Mouse (Mus musculus): ENCODE measurements around the gene Arhgef26. TPM values are rescaled to one million over a fixed set of nuclear protein-coding genes. Genes with fewer than 3 reads are reported as not detected.
A peak's percentile ranks its signal among the peaks of the same experiment; 100 is the strongest.

Gene Arhgef26
- polyA plus RNA-seq, 1 experiment from 2014 or later: 12.5 TPM

- Histone ChIP-seq H3K4me1 (ENCODE audit: control insufficient read depth, insufficient read depth, low read length) (no peaks in the 10 kb centered on the region), H3K36me3 (ENCODE audit: control insufficient read depth, insufficient read depth, low read length) (no peaks in the 10 kb centered on the region), H3K27ac (ENCODE audit: low read depth, low read length) (no peak overlapping the region), H3K27me3 (ENCODE audit: control insufficient read depth, insufficient read depth, low read length) (no peaks in the 10 kb centered on the region), H3K4me2 (ENCODE audit: low read depth) (no peak overlapping the region), H3K9ac (ENCODE audit: low read length) (no peak overlapping the region), H3K9me3 (ENCODE audit: control insufficient read depth, low read length) (no peaks in the 10 kb centered on the region), H3K4me3 (ENCODE audit: low read depth, low read length) (no peak overlapping the region)
- no peak for ATAC-seq (ENCODE audit: insufficient read depth, low FRiP score, low TSS enrichment)
- DNase-seq (ENCODE audit: low spot score): no peak
- WGBS: 87% methylated on average over 8 of the region's 8 CpGs
Measured at GRCm38 (mm10) chr3:62447151-62447550, 109.0 kb downstream of the Arhgef26 start.

- 91% methylated on average over 4 of the region's 4 CpGs for WGBS
- DNase-seq (ENCODE audit: low spot score): no peak
- no peaks in the 10 kb centered on the region for H3K9me3 ChIP-seq (ENCODE audit: control insufficient read depth, low read length)
- ATAC-seq (ENCODE audit: insufficient read depth, low FRiP score, low TSS enrichment): no peak
- no peak overlapping the region for H3K4me2 ChIP-seq (ENCODE audit: low read depth)
- H3K4me1 ChIP-seq (ENCODE audit: control insufficient read depth, insufficient read depth, low read length): peaks cover 7% of the 10 kb centered on the region; the same call in 1 of the 2 replicates
- no peak overlapping the region for H3K27ac ChIP-seq (ENCODE audit: low read depth, low read length)
- H3K4me3 ChIP-seq (ENCODE audit: low read depth, low read length): no peak overlapping the region
- H3K36me3 ChIP-seq (ENCODE audit: control insufficient read depth, insufficient read depth, low read length): no peaks in the 10 kb centered on the region
- no peak overlapping the region for H3K9ac ChIP-seq (ENCODE audit: low read length)
- no peaks in the 10 kb centered on the region for H3K27me3 ChIP-seq (ENCODE audit: control insufficient read depth, insufficient read depth, low read length)
Measured at GRCm38 (mm10) chr3:62449871-62450496, 111.8 kb downstream of the Arhgef26 start.

GRCm38 (mm10) chr3:62452961-62453360 is 114.8 kb downstream of the Arhgef26 start:
- no peak for ATAC-seq (ENCODE audit: insufficient read depth, low FRiP score, low TSS enrichment)
- Histone ChIP-seq H3K4me2 (ENCODE audit: low read depth) (no peak overlapping the region), H3K9me3 (ENCODE audit: control insufficient read depth, low read length) (no peaks in the 10 kb centered on the region), H3K27me3 (ENCODE audit: control insufficient read depth, insufficient read depth, low read length) (no peaks in the 10 kb centered on the region), H3K27ac (ENCODE audit: low read depth, low read length) (no peak overlapping the region), H3K36me3 (ENCODE audit: control insufficient read depth, insufficient read depth, low read length) (no peaks in the 10 kb centered on the region), H3K4me1 (ENCODE audit: control insufficient read depth, insufficient read depth, low read length) (peaks cover 7% of the 10 kb centered on the region; the same call in 1 of the 2 replicates), H3K4me3 (ENCODE audit: low read depth, low read length) (no peak overlapping the region), H3K9ac (ENCODE audit: low read length) (no peak overlapping the region)
- DNase-seq (ENCODE audit: low spot score): no peak
- WGBS: 58% methylated on average over 4 of the region's 4 CpGs

- Histone ChIP-seq H3K4me2 (ENCODE audit: low read depth) (no peak overlapping the region), H3K9ac (ENCODE audit: low read length) (0 out of 2 replicates have a peak overlapping the region, but pooled peaks have one; percentile 20), H3K36me3 (ENCODE audit: control insufficient read depth, insufficient read depth, low read length) (no peaks in the 10 kb centered on the region), H3K4me3 (ENCODE audit: low read depth, low read length) (no peak overlapping the region), H3K27ac (ENCODE audit: low read depth, low read length) (peak overlapping the region; percentile 65), H3K4me1 (ENCODE audit: control insufficient read depth, insufficient read depth, low read length) (peaks cover 7% of the 10 kb centered on the region; the same call in 1 of the 2 replicates), H3K27me3 (ENCODE audit: control insufficient read depth, insufficient read depth, low read length) (no peaks in the 10 kb centered on the region), H3K9me3 (ENCODE audit: control insufficient read depth, low read length) (no peaks in the 10 kb centered on the region)
- DNase-seq (ENCODE audit: low spot score) (peak; percentile 43), ATAC-seq (ENCODE audit: insufficient read depth, low FRiP score, low TSS enrichment) (peak; percentile 18)
- 42% methylated on average over 3 of the region's 3 CpGs for WGBS
Measured at GRCm38 (mm10) chr3:62454096-62454495, 116.0 kb downstream of the Arhgef26 start.

GRCm38 (mm10) chr3:62455854-62456253 is 117.7 kb downstream of the Arhgef26 start:
- H3K9ac ChIP-seq (ENCODE audit: low read length): no peak overlapping the region
- ATAC-seq (ENCODE audit: insufficient read depth, low FRiP score, low TSS enrichment) (peak; percentile 21), DNase-seq (ENCODE audit: low spot score) (peak; percentile 28)
- no peak overlapping the region for H3K4me2 ChIP-seq (ENCODE audit: low read depth)
- 58% methylated on average over 1 of the region's 1 CpGs for WGBS
- no peaks in the 10 kb centered on the region for H3K9me3 ChIP-seq (ENCODE audit: control insufficient read depth, low read length)
- no peak overlapping the region for H3K4me3 ChIP-seq (ENCODE audit: low read depth, low read length)
- H3K27me3 ChIP-seq (ENCODE audit: control insufficient read depth, insufficient read depth, low read length): no peaks in the 10 kb centered on the region
- no peaks in the 10 kb centered on the region for H3K36me3 ChIP-seq (ENCODE audit: control insufficient read depth, insufficient read depth, low read length)
- H3K4me1 ChIP-seq (ENCODE audit: control insufficient read depth, insufficient read depth, low read length): peaks cover 7% of the 10 kb centered on the region; the same call in 1 of the 2 replicates
- H3K27ac ChIP-seq (ENCODE audit: low read depth, low read length): no peak overlapping the region

GRCm38 (mm10) chr3:62458284-62459013 is 120.3 kb downstream of the Arhgef26 start:
- Histone ChIP-seq H3K4me1 (ENCODE audit: control insufficient read depth, insufficient read depth, low read length) (peaks cover 7% of the 10 kb centered on the region; the same call in 1 of the 2 replicates), H3K9me3 (ENCODE audit: control insufficient read depth, low read length) (no peaks in the 10 kb centered on the region), H3K36me3 (ENCODE audit: control insufficient read depth, insufficient read depth, low read length) (no peaks in the 10 kb centered on the region), H3K27me3 (ENCODE audit: control insufficient read depth, insufficient read depth, low read length) (no peaks in the 10 kb centered on the region), H3K4me3 (ENCODE audit: low read depth, low read length) (no peak overlapping the region), H3K4me2 (ENCODE audit: low read depth) (no peak overlapping the region), H3K9ac (ENCODE audit: low read length) (no peak overlapping the region), H3K27ac (ENCODE audit: low read depth, low read length) (no peak overlapping the region)
- peak; percentile 72 for DNase-seq (ENCODE audit: low spot score)
- 42% methylated on average over 6 of the region's 6 CpGs for WGBS
- peak; percentile 71 for ATAC-seq (ENCODE audit: insufficient read depth, low FRiP score, low TSS enrichment)

- DNase-seq (ENCODE audit: low spot score): no peak
- Histone ChIP-seq H3K27me3 (ENCODE audit: control insufficient read depth, insufficient read depth, low read length) (no peaks in the 10 kb centered on the region), H3K4me1 (ENCODE audit: control insufficient read depth, insufficient read depth, low read length) (no peaks in the 10 kb centered on the region), H3K4me2 (ENCODE audit: low read depth) (no peak overlapping the region), H3K36me3 (ENCODE audit: control insufficient read depth, insufficient read depth, low read length) (no peaks in the 10 kb centered on the region; the same call in 1 of the 2 replicates), H3K9me3 (ENCODE audit: control insufficient read depth, low read length) (no peaks in the 10 kb centered on the region), H3K9ac (ENCODE audit: low read length) (no peak overlapping the region), H3K4me3 (ENCODE audit: low read depth, low read length) (no peak overlapping the region), H3K27ac (ENCODE audit: low read depth, low read length) (no peak overlapping the region)
- WGBS: 77% methylated on average over 6 of the region's 6 CpGs
- ATAC-seq (ENCODE audit: insufficient read depth, low FRiP score, low TSS enrichment): no peak
Measured at GRCm38 (mm10) chr3:62459483-62459882, 121.3 kb downstream of the Arhgef26 start.

- ATAC-seq (ENCODE audit: insufficient read depth, low FRiP score, low TSS enrichment) (no peak), DNase-seq (ENCODE audit: low spot score) (no peak)
- Histone ChIP-seq H3K27me3 (ENCODE audit: control insufficient read depth, insufficient read depth, low read length) (no peaks in the 10 kb centered on the region), H3K4me3 (ENCODE audit: low read depth, low read length) (no peak overlapping the region), H3K9me3 (ENCODE audit: control insufficient read depth, low read length) (no peaks in the 10 kb centered on the region), H3K4me2 (ENCODE audit: low read depth) (no peak overlapping the region), H3K36me3 (ENCODE audit: control insufficient read depth, insufficient read depth, low read length) (no peaks in the 10 kb centered on the region; the same call in 1 of the 2 replicates), H3K4me1 (ENCODE audit: control insufficient read depth, insufficient read depth, low read length) (no peaks in the 10 kb centered on the region), H3K27ac (ENCODE audit: low read depth, low read length) (no peak overlapping the region), H3K9ac (ENCODE audit: low read length) (no peak overlapping the region)
- whole genome bisulfite sequencing: 88% methylated on average over 3 of the region's 3 CpGs
Measured at GRCm38 (mm10) chr3:62464276-62464675, 126.1 kb downstream of the Arhgef26 start.

- Histone ChIP-seq H3K27me3 (ENCODE audit: control insufficient read depth, insufficient read depth, low read length) (no peaks in the 10 kb centered on the region), H3K4me3 (ENCODE audit: low read depth, low read length) (no peak overlapping the region), H3K36me3 (ENCODE audit: control insufficient read depth, insufficient read depth, low read length) (peaks cover 7% of the 10 kb centered on the region; the same call in 1 of the 2 replicates), H3K4me1 (ENCODE audit: control insufficient read depth, insufficient read depth, low read length) (no peaks in the 10 kb centered on the region), H3K9me3 (ENCODE audit: control insufficient read depth, low read length) (no peaks in the 10 kb centered on the region), H3K27ac (ENCODE audit: low read depth, low read length) (no peak overlapping the region), H3K9ac (ENCODE audit: low read length) (no peak overlapping the region), H3K4me2 (ENCODE audit: low read depth) (no peak overlapping the region)
- 96% methylated on average over 1 of the region's 1 CpGs for WGBS
- no peak for ATAC-seq (ENCODE audit: insufficient read depth, low FRiP score, low TSS enrichment)
- no peak for DNase-seq (ENCODE audit: low spot score)
Measured at GRCm38 (mm10) chr3:62470179-62470578, 132.0 kb downstream of the Arhgef26 start.
